Mouse (Mus musculus): Measurements from ENCODE around the gene Chmp6. TPM values are rescaled to one million over a fixed set of nuclear protein-coding genes. Genes with fewer than 3 reads are reported as not detected.
A peak's percentile ranks its signal among the peaks of the same experiment; 100 is the strongest.

Gene Chmp6
- polyA plus RNA-seq, 1 experiment = 60.5 TPM

DNA sequence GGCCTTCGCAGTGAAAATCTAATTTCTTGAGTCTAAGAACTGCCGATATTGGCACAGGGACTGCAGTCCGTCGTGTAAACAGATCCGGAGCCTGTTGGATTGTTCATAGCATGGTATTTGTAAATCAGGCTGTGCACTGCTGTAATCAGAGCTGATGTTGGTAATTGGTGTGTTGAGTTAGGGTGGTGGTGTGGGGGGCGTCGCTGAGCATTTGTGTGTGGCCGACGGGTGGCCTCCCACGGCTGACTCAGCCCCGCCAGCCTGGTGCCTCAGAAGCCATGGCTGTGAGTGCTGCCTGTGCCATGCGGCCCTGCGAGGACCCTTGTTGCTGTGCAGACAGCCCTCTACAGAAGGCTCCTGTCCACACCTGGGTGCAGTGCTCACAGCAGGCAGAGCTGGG is 43.3 kb downstream of the Chmp6 start:
- Histone ChIP-seq H3K79me2 (ENCODE audit: control insufficient read depth, insufficient read depth) (peaks cover 55% of the 10 kb centered on the region), H3K4me2 (ENCODE audit: low read depth) (no peak overlapping the region), H3K36me3 (ENCODE audit: control insufficient read depth, insufficient read depth) (peaks cover 12% of the 10 kb centered on the region), H3ac (ENCODE audit: control insufficient read depth, insufficient read length) (no peak overlapping the region), H3K27me3 (ENCODE audit: control insufficient read depth, insufficient read depth, insufficient read length) (no peaks in the 10 kb centered on the region), H3K4me3 (no peak overlapping the region)
- no peak for TF ChIP-seq SRF (IDR thresholded peaks at IDR 0.05; ENCODE audit: control insufficient read depth, insufficient read length, low read depth)
- peak in 1 of 3 experiments; percentile 11 for TF ChIP-seq MYOD1 (IDR thresholded peaks at IDR 0.05; ENCODE audit: control insufficient read depth in 1 of 3, insufficient read length in 2 of 3, low read depth in 2 of 3)

DNA sequence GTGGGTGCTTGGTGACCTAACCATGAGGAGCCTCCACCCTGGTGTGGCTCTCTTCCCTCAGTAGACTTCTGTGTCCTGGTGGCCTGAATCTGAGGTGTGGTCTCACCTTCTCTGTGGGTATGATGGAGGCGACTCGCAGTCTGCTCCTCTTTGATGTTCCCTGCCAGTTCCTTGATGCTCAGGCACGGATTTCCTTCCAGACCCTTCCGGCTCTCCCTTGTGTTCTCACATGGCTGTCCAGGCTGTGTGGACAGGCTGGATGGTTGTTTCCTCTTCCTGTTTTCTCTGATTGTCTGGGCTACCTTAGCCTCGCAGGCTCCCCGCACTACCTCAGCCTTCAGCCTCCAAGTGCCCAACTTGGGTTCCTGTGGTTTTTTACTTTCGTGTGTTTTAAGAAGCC is 45.6 kb downstream of the Chmp6 start:
- Histone ChIP-seq H3K36me3 (ENCODE audit: control insufficient read depth, insufficient read depth) (peaks cover 22% of the 10 kb centered on the region), H3ac (ENCODE audit: control insufficient read depth, insufficient read length) (no peak overlapping the region), H3K4me2 (ENCODE audit: low read depth) (no peak overlapping the region), H3K4me3 (no peak overlapping the region), H3K27me3 (ENCODE audit: control insufficient read depth, insufficient read depth, insufficient read length) (no peaks in the 10 kb centered on the region), H3K79me2 (ENCODE audit: control insufficient read depth, insufficient read depth) (peaks cover 36% of the 10 kb centered on the region)
- TF ChIP-seq CEBPB (IDR thresholded peaks at IDR 0.05; ENCODE audit: insufficient read depth, poor library complexity, severe bottlenecking) = no peak
- TF ChIP-seq E2F4 (IDR thresholded peaks at IDR 0.05; ENCODE audit: insufficient read depth) = no peak
- no peak for TF ChIP-seq REST (IDR thresholded peaks at IDR 0.05; ENCODE audit: insufficient read depth, insufficient read length)
- no peak for TF ChIP-seq POLR2A (IDR thresholded peaks at IDR 0.05; ENCODE audit: insufficient read length, low read depth)
- no peak for TF ChIP-seq TCF3 (IDR thresholded peaks at IDR 0.05; ENCODE audit: insufficient read length, low read depth)
- TF ChIP-seq POLR2AphosphoS2 (IDR thresholded peaks at IDR 0.05; ENCODE audit: insufficient read length, low read depth) = no peak
- no peak for TF ChIP-seq TCF12 (IDR thresholded peaks at IDR 0.05; ENCODE audit: insufficient read depth, poor library complexity, severe bottlenecking)
- TF ChIP-seq MYOD1 (IDR thresholded peaks at IDR 0.05; ENCODE audit: control insufficient read depth in 1 of 3, insufficient read length in 2 of 3, low read depth in 2 of 3) = no peak
- TF ChIP-seq MYOG (IDR thresholded peaks at IDR 0.05; ENCODE audit: control insufficient read depth in 1 of 3, insufficient read depth in 1 of 3, insufficient read length in 2 of 3, low read depth in 2 of 3) = no peak
- no peak for TF ChIP-seq SRF (IDR thresholded peaks at IDR 0.05; ENCODE audit: control insufficient read depth, insufficient read length, low read depth)
- no peak for TF ChIP-seq MAX (IDR thresholded peaks at IDR 0.05; ENCODE audit: low read depth)
- TF ChIP-seq USF1 (IDR thresholded peaks at IDR 0.05; ENCODE audit: low read depth) = no peak

DNA sequence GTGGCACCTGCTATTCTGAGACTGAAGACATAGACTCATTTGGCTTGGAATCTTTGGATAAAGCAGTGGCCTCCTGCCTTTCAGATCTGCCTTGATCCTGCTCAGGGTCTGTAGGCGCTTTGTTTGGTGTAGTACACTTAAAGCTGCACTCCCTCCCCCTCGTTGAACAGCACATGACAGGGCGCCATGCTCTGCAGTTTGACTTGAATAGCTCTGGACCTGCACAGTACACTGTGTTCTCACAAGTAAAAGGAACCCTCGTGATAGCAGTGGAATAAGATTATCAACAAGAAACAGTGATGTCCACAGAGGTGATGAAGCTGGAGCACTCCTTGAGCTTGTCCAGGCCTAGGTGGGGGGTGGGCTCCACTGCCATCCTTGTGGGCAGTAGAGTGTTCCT is 46.5 kb downstream of the Chmp6 start:
- Histone ChIP-seq H3K36me3 (ENCODE audit: control insufficient read depth, insufficient read depth) (peaks cover 28% of the 10 kb centered on the region), H3ac (ENCODE audit: control insufficient read depth, insufficient read length) (no peak overlapping the region), H3K4me2 (ENCODE audit: low read depth) (no peak overlapping the region), H3K27me3 (ENCODE audit: control insufficient read depth, insufficient read depth, insufficient read length) (no peaks in the 10 kb centered on the region), H3K79me2 (ENCODE audit: control insufficient read depth, insufficient read depth) (peaks cover 28% of the 10 kb centered on the region), H3K4me3 (no peak overlapping the region)
- TF ChIP-seq POLR2A (IDR thresholded peaks at IDR 0.05; ENCODE audit: insufficient read length, low read depth) (no peak), MYOG (IDR thresholded peaks at IDR 0.05; ENCODE audit: control insufficient read depth in 1 of 3, insufficient read depth in 1 of 3, insufficient read length in 2 of 3, low read depth in 2 of 3) (no peak), TCF12 (IDR thresholded peaks at IDR 0.05; ENCODE audit: insufficient read depth, poor library complexity, severe bottlenecking) (no peak), SRF (IDR thresholded peaks at IDR 0.05; ENCODE audit: control insufficient read depth, insufficient read length, low read depth) (no peak), CEBPB (IDR thresholded peaks at IDR 0.05; ENCODE audit: insufficient read depth, poor library complexity, severe bottlenecking) (no peak)

DNA sequence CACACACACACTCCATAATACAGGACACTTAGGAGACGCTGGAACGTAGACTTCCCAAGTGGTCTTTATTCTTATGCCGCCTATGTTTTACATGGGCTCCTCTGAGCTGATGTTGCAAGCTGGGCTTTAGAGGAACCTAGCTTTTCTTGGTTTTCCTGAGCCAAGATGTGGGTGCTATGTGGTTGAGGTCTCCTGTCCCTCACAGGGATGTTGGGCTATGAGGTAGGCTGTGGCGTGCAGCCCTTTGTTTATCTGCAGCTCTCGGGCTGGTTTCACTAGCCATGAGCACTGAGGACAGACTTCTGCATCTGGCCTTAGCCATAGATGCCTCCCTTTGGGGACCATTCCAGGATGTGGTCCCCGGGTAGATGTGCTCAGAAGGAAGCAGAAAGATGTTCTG is 47.4 kb downstream of the Chmp6 start:
- Histone ChIP-seq H3K4me2 (ENCODE audit: low read depth) (no peak overlapping the region), H3K27me3 (ENCODE audit: control insufficient read depth, insufficient read depth, insufficient read length) (no peaks in the 10 kb centered on the region), H3ac (ENCODE audit: control insufficient read depth, insufficient read length) (no peak overlapping the region), H3K4me3 (no peak overlapping the region), H3K36me3 (ENCODE audit: control insufficient read depth, insufficient read depth) (peaks cover 28% of the 10 kb centered on the region), H3K79me2 (ENCODE audit: control insufficient read depth, insufficient read depth) (peaks cover 18% of the 10 kb centered on the region)
- no peak for TF ChIP-seq E2F4 (IDR thresholded peaks at IDR 0.05; ENCODE audit: insufficient read depth)
- no peak for TF ChIP-seq MYOD1 (IDR thresholded peaks at IDR 0.05; ENCODE audit: control insufficient read depth in 1 of 3, insufficient read length in 2 of 3, low read depth in 2 of 3)
- no peak for TF ChIP-seq USF1 (IDR thresholded peaks at IDR 0.05; ENCODE audit: low read depth)
- no peak for TF ChIP-seq POLR2AphosphoS2 (IDR thresholded peaks at IDR 0.05; ENCODE audit: insufficient read length, low read depth)
- no peak for TF ChIP-seq MAX (IDR thresholded peaks at IDR 0.05; ENCODE audit: low read depth)
- no peak for TF ChIP-seq MYOG (IDR thresholded peaks at IDR 0.05; ENCODE audit: control insufficient read depth in 1 of 3, insufficient read depth in 1 of 3, insufficient read length in 2 of 3, low read depth in 2 of 3)
- TF ChIP-seq SRF (IDR thresholded peaks at IDR 0.05; ENCODE audit: control insufficient read depth, insufficient read length, low read depth) = no peak
- no peak for TF ChIP-seq TCF3 (IDR thresholded peaks at IDR 0.05; ENCODE audit: insufficient read length, low read depth)
- TF ChIP-seq CEBPB (IDR thresholded peaks at IDR 0.05; ENCODE audit: insufficient read depth, poor library complexity, severe bottlenecking) = no peak
- TF ChIP-seq REST (IDR thresholded peaks at IDR 0.05; ENCODE audit: insufficient read depth, insufficient read length) = no peak

DNA sequence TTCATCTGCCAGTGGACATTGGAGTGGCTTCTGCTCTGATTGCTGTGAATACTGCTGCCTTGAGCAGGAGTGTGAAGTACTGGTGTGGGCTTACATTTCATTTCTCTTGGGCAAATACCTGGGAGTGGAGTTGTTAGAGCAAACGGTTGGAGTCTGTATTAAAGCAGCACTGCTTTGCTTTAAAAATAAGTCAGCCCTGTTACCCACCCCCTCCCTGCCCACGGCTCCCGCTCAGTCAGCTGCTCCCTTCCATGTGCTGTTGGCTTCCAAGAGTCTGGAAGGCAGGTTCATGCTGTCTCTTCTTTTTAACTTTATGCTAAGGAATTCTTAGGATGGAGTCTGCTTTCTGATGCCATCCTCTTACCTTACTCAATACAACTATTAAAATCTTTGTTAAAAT is 48.3 kb downstream of the Chmp6 start:
- Histone ChIP-seq H3K79me2 (ENCODE audit: control insufficient read depth, insufficient read depth) (peaks cover 10% of the 10 kb centered on the region), H3ac (ENCODE audit: control insufficient read depth, insufficient read length) (no peak overlapping the region), H3K36me3 (ENCODE audit: control insufficient read depth, insufficient read depth) (peaks cover 28% of the 10 kb centered on the region), H3K4me2 (ENCODE audit: low read depth) (no peak overlapping the region), H3K27me3 (ENCODE audit: control insufficient read depth, insufficient read depth, insufficient read length) (no peaks in the 10 kb centered on the region), H3K4me3 (no peak overlapping the region)
- no peak for TF ChIP-seq MAX (IDR thresholded peaks at IDR 0.05; ENCODE audit: low read depth)
- peak in 1 of 3 experiments; percentile 18 for TF ChIP-seq MYOD1 (IDR thresholded peaks at IDR 0.05; ENCODE audit: control insufficient read depth in 1 of 3, insufficient read length in 2 of 3, low read depth in 2 of 3)
